Comparison of ENCODE assay signal across 8 mouse cellular contexts in the genomic region with DNA sequence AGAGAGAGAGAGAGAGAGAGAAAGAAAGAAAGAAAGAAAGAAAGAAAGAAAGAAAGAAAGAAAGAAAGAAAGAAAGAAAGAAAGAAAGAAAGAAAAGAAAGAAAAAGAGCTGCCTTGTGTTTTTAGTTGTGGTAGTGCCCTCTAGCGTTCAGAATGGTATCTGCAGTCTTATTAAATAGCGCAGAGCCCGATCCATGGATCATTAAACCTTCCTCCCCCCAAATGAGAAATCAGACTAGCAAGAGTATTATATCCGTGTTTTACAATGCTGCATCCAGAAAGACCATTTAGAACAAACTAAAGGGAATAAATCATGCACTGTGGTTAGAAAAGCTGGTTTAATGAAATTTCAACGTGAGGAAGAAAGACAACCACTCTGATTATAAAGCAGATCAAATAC. TPM values are rescaled to one million over a fixed set of nuclear protein-coding genes. Genes with fewer than 3 reads are reported as not detected.
A peak's percentile ranks its signal among the peaks of the same experiment; 100 is the strongest.
DNase-seq lines count a peak whose midpoint lies in the region; ATAC-seq and TF ChIP-seq lines count a peak whose summit lies in the region.

No protein-coding gene starts in this region.

- TF ChIP-seq CTCF in forebrain, postnatal 0 days (IDR thresholded peaks at IDR 0.05; ENCODE audit: low read depth): peak; percentile 75
- TF ChIP-seq CTCF in midbrain, postnatal 0 days (IDR thresholded peaks at IDR 0.05): peak; percentile 76

- no peak for ATAC-seq in forebrain, postnatal 0 days
- no peak for ATAC-seq in forebrain, embryonic 12.5 days (ENCODE audit: low FRiP score)
- ATAC-seq in hindbrain, embryonic 12.5 days (ENCODE audit: low FRiP score): no peak
- no peak for ATAC-seq in midbrain, postnatal 0 days (ENCODE audit: low FRiP score)

- H3K36me3 ChIP-seq in forebrain, postnatal 0 days (ENCODE audit: insufficient read depth): no peaks in the 10 kb centered on the region
- no peaks in the 10 kb centered on the region for H3K36me3 ChIP-seq in forebrain, embryonic 12.5 days (replicated peaks)
- H3K36me3 ChIP-seq in hindbrain, embryonic 12.5 days: no peaks in the 10 kb centered on the region
- no peaks in the 10 kb centered on the region for H3K36me3 ChIP-seq in midbrain, postnatal 0 days (ENCODE audit: insufficient read depth, low read length)

- H3K4me1 ChIP-seq in forebrain, postnatal 0 days (ENCODE audit: insufficient read depth): 0 out of 2 replicates have a peak, but pooled peaks cover 4% of the 10 kb centered on the region
- H3K4me1 ChIP-seq in forebrain, embryonic 12.5 days: peaks cover 4% of the 10 kb centered on the region; the same call in 1 of the 2 replicates
- peaks cover 3% of the 10 kb centered on the region; the same call in 1 of the 2 replicates for H3K4me1 ChIP-seq in hindbrain, embryonic 12.5 days
- no peaks in the 10 kb centered on the region for H3K4me1 ChIP-seq in midbrain, postnatal 0 days (ENCODE audit: insufficient read depth, low read length)

- 4% methylated on average over 5 of the region's 5 CpGs for WGBS in forebrain, postnatal 0 days
- 5% methylated on average over 5 of the region's 5 CpGs for WGBS in forebrain, embryonic 12.5 days
- WGBS in hindbrain, embryonic 12.5 days: 6% methylated on average over 5 of the region's 5 CpGs
- 8% methylated on average over 5 of the region's 5 CpGs for WGBS in midbrain, postnatal 0 days

- H3K9ac ChIP-seq in forebrain, postnatal 0 days: peak overlapping the region; percentile 28; the same call in 1 of the 2 replicates
- no peak overlapping the region for H3K9ac ChIP-seq in forebrain, embryonic 12.5 days
- H3K9ac ChIP-seq in hindbrain, embryonic 12.5 days: no peak overlapping the region
- H3K9ac ChIP-seq in midbrain, postnatal 0 days (replicated peaks; ENCODE audit: low read length, poor library complexity, severe bottlenecking): no peak overlapping the region

- peak overlapping the region; percentile 27; the same call in 1 of the 2 replicates for H3K4me2 ChIP-seq in forebrain, postnatal 0 days (ENCODE audit: low read depth)
- no peak overlapping the region for H3K4me2 ChIP-seq in forebrain, embryonic 12.5 days
- H3K4me2 ChIP-seq in hindbrain, embryonic 12.5 days (replicated peaks): 0 out of 2 replicates have a peak overlapping the region, but pooled peaks have one; percentile 21
- peak overlapping the region; percentile 32; the same call in 1 of the 2 replicates for H3K4me2 ChIP-seq in midbrain, postnatal 0 days (ENCODE audit: low read depth, low read length, poor library complexity, severe bottlenecking)

- DNase-seq in forebrain, postnatal 0 days: peak; percentile 74
- peak; percentile 11 for DNase-seq in ovary, postnatal 14 days (ENCODE audit: low spot score)
- no peak for DNase-seq in ovary, adult 18-20 months (ENCODE audit: low spot score)
- peak; percentile 60 for DNase-seq in midbrain, postnatal 0 days (ENCODE audit: low spot score)
- no peak for DNase-seq in right cerebral cortex, postnatal 4 days
- DNase-seq in adrenal gland, postnatal 14 days: no peak

- H3K27ac ChIP-seq in forebrain, postnatal 0 days (ENCODE audit: low read depth, low read length): no peak overlapping the region
- no peak overlapping the region for H3K27ac ChIP-seq in forebrain, embryonic 12.5 days
- H3K27ac ChIP-seq in hindbrain, embryonic 12.5 days: no peak overlapping the region
- no peak overlapping the region for H3K27ac ChIP-seq in midbrain, postnatal 0 days (ENCODE audit: low read depth, low read length)

- no peaks in the 10 kb centered on the region for H3K9me3 ChIP-seq in forebrain, postnatal 0 days (ENCODE audit: low read length)
- no peaks in the 10 kb centered on the region for H3K9me3 ChIP-seq in forebrain, embryonic 12.5 days
- H3K9me3 ChIP-seq in hindbrain, embryonic 12.5 days (replicated peaks): no peaks in the 10 kb centered on the region
- no peaks in the 10 kb centered on the region for H3K9me3 ChIP-seq in midbrain, postnatal 0 days (ENCODE audit: low read length)

- H3K4me3 ChIP-seq in forebrain, postnatal 0 days (ENCODE audit: low read depth, low read length): no peak overlapping the region
- H3K4me3 ChIP-seq in forebrain, embryonic 12.5 days (replicated peaks): no peak overlapping the region
- H3K4me3 ChIP-seq in hindbrain, embryonic 12.5 days: no peak overlapping the region
- H3K4me3 ChIP-seq in midbrain, postnatal 0 days (ENCODE audit: low read depth, low read length): no peak overlapping the region

- no peaks in the 10 kb centered on the region for H3K27me3 ChIP-seq in forebrain, postnatal 0 days (ENCODE audit: insufficient read depth, low read length)
- H3K27me3 ChIP-seq in forebrain, embryonic 12.5 days: no peaks in the 10 kb centered on the region
- H3K27me3 ChIP-seq in hindbrain, embryonic 12.5 days: no peaks in the 10 kb centered on the region
- H3K27me3 ChIP-seq in midbrain, postnatal 0 days (ENCODE audit: insufficient read depth, low read length): no peaks in the 10 kb centered on the region

RNA-seq across cellular contexts. Expression of a gene that starts 51.1 kb away (rescaled TPM):
- total RNA-seq in forebrain, postnatal 0 days (2014; rRNA removed): 43.4 and 47.6 TPM in 2 replicates
- 28.8 and 36.2 TPM in 2 replicates for polyA plus RNA-seq in forebrain, postnatal 0 days (2015; fragmentation: Nextera tagmentation; extraction: Ambion mirVana)
- 37.4 and 37.7 TPM in 2 replicates for polyA plus RNA-seq in forebrain, embryonic 12.5 days (2016; fragmentation: Nextera tagmentation; extraction: Ambion mirVana)
- polyA plus RNA-seq in hindbrain, embryonic 12.5 days (2016; fragmentation: Nextera tagmentation; extraction: Ambion mirVana): 39.0 TPM in 2 replicates
- total RNA-seq in midbrain, postnatal 0 days (2014; rRNA removed): 44.7 and 47.8 TPM in 2 replicates
- polyA plus RNA-seq in midbrain, postnatal 0 days (2015; fragmentation: Nextera tagmentation; extraction: Ambion mirVana): 26.5 and 27.4 TPM in 2 replicates
- total RNA-seq in adrenal gland, postnatal 14 days (2021): 49.2 and 51.4 TPM in 2 replicates

Comparison
In these comparisons a context has a peak if more than half of its experiments do, and no peak if none do; other contexts are left out.
1. DNase-seq: peak in forebrain, postnatal 0 days (single experiment), ovary, postnatal 14 days (single experiment) and midbrain, postnatal 0 days (single experiment); none in ovary, adult 18-20 months (single experiment), right cerebral cortex, postnatal 4 days (single experiment) and adrenal gland, postnatal 14 days (single experiment).